Mouse (Mus musculus) limb, embryonic 15.5 days (tissue): ENCODE data around the gene Trim37. TPM values are rescaled to one million over a fixed set of nuclear protein-coding genes. Genes with fewer than 3 reads are reported as not detected.
A peak's percentile ranks its signal among the peaks of the same experiment; 100 is the strongest.

ENCODE experiments used
- ATAC-seq: fragments of 200-750 bp; cut with Nextera tagmentation; 2 replicates; pipeline ENCODE4 v1.8.0; 2017; ENCODE audit warnings: low read depth, moderate TSS enrichment; ENCODE audit not compliant: insufficient number of reproducible peaks, low FRiP score, low TSS enrichment
- H3K27ac ChIP-seq: fragments of 300-500 bp; sonication (generic); 2 replicates; pipeline ENCODE4 v1.5.1; 2015; ENCODE audit warnings: moderate library complexity, mild to moderate bottlenecking, inconsistent platforms
- H3K27me3 ChIP-seq: fragments of 300-500 bp; sonication (generic); 2 replicates; pipeline ENCODE4 v1.6.1; 2015; ENCODE audit warnings: inconsistent platforms
- H3K36me3 ChIP-seq: fragments of 300-500 bp; sonication (generic); 2 replicates; pipeline ENCODE4 v1.6.1; 2015; ENCODE audit warnings: inconsistent platforms
- H3K4me1 ChIP-seq: fragments of 300-500 bp; sonication (generic); 2 replicates; pipeline ENCODE4 v1.6.1; 2015; ENCODE audit warnings: inconsistent platforms
- H3K4me2 ChIP-seq: fragments of 300-500 bp; sonication (generic); 2 replicates; pipeline ENCODE4 v1.6.1; 2015; ENCODE audit warnings: mild to moderate bottlenecking, inconsistent platforms
- H3K4me3 ChIP-seq: fragments of 300-500 bp; sonication (generic); 2 replicates; pipeline ENCODE4 v1.5.1; 2015; ENCODE audit warnings: mild to moderate bottlenecking, inconsistent platforms
- H3K9ac ChIP-seq: fragments of 300-500 bp; sonication (generic); 2 replicates; pipeline ENCODE4 v1.6.1; 2015; ENCODE audit warnings: inconsistent platforms
- H3K9me3 ChIP-seq: fragments of 300-500 bp; sonication (generic); 2 replicates; pipeline ENCODE4 v1.6.1; 2016; ENCODE audit warnings: inconsistent platforms
- WGBS: fragments of 180-500 bp; shearing (Covaris S2); methylation state at CpG from one replicate; pipeline ENCODE4 v1.1.7; 2015; 5-methylcytosine and 5-hydroxymethylcytosine counted together
- polyA plus RNA-seq: library from polyadenylated mRNA; unstranded; fragments of >200 nt; fragmentation: Nextera tagmentation; extraction: Ambion mirVana; gene quantifications from 2 replicates; pipeline ENCODE4 v1.2.1, GENCODE M21; 2015

Trim37 gene
- polyA plus RNA-seq, 1 experiment from 2014 or later = 23.7 TPM

DNA sequence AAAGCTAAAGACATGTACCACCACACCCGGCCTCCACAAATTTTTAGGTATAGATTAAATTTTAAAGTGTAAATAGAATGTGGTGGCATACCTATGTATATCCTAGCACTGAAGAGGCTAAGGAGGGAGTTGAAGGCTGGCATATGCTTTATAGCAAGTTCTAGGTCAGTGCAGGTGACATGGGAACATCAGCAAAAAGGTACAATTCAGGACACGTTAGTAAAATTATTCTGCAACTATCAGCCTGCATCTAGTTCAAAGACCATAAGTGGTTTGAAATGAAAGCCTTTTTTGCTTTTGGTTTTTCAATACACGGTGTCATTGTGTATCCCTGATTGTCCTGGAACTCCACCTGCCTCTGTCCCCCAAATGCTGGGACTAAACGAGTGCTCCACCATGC is 1.3 kb upstream of the Trim37 start:
- 0 out of 2 replicates have a peak, but pooled peaks cover 14% of the 10 kb centered on the region for H3K4me1 ChIP-seq
- H3K4me3 ChIP-seq = no peak overlapping the region
- H3K36me3 ChIP-seq = peaks cover 30% of the 10 kb centered on the region
- H3K9ac ChIP-seq = no peak overlapping the region
- no peaks in the 10 kb centered on the region for H3K27me3 ChIP-seq
- H3K27ac ChIP-seq = no peak overlapping the region
- 50% methylated on average over 4 of the region's 4 CpGs for WGBS
- H3K9me3 ChIP-seq = no peaks in the 10 kb centered on the region
- no peak for ATAC-seq
- 0 out of 2 replicates have a peak overlapping the region, but pooled peaks have one; percentile 86 for H3K4me2 ChIP-seq

DNA sequence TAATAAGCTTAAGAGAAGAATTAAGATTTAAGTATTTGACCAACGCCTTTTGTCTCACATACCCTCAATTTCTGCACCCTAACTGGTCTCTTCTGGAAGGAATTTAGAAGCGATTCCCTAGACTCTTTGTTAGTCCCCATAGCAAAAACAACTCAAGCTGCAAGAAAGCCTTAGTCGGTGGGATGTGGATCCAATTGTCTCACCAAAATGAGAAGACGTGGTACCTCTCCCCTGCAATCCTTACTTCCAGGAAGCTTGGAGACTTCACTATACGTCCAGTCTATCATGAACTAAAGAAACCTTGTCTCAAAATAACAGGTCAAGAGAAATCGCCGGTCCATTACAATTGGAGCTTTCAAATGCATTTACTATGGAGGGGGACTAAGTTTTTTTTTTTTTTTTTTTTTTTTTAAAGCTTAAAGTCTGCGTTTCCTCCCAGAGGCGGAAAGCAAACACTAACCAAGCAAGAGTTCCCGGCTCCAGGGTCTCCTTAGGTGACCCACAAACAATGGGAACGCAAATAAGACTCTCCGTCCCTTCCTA is 525 bp upstream of the Trim37 start:
- Histone ChIP-seq H3K36me3 (peaks cover 23% of the 10 kb centered on the region), H3K9ac (peak overlapping the region; percentile 23; the same call in 1 of the 2 replicates), H3K4me3 (peak overlapping the region; percentile 89), H3K9me3 (no peaks in the 10 kb centered on the region), H3K4me2 (peak overlapping the region; percentile 86), H3K27ac (peak overlapping the region; percentile 81), H3K4me1 (0 out of 2 replicates have a peak, but pooled peaks cover 14% of the 10 kb centered on the region), H3K27me3 (no peaks in the 10 kb centered on the region)
- under 1% methylated on average over 12 of the region's 12 CpGs for WGBS
- no peak for ATAC-seq

DNA sequence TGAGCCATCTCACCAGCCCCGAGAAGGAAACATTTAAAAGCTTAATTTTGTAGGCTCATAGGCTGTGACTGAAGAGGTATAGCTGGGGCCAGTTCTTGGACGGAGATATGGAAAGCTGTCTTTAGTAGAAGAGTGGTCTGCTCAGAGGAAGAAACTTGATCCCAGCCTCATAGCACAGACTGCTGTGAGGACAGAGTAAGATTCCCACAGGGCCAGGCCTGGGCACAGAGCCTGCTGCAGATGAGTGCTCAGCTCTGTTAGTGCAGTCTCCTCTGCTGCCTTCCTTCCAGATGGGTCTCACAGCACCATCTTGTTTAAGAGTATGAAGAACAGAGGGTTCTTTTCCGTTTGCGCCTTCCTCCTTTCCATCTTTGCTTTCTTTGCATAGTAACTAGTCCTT is 9.4 kb downstream of the Trim37 start:
- no peak overlapping the region for H3K9ac ChIP-seq
- no peak overlapping the region for H3K4me2 ChIP-seq
- no peak overlapping the region for H3K4me3 ChIP-seq
- 0 out of 2 replicates have a peak, but pooled peaks have one; percentile 14 for ATAC-seq
- no peak overlapping the region for H3K27ac ChIP-seq
- H3K4me1 ChIP-seq = no peaks in the 10 kb centered on the region
- WGBS = 76% methylated on average over 4 of the region's 4 CpGs
- no peaks in the 10 kb centered on the region for H3K27me3 ChIP-seq
- no peaks in the 10 kb centered on the region for H3K36me3 ChIP-seq
- no peaks in the 10 kb centered on the region for H3K9me3 ChIP-seq

DNA sequence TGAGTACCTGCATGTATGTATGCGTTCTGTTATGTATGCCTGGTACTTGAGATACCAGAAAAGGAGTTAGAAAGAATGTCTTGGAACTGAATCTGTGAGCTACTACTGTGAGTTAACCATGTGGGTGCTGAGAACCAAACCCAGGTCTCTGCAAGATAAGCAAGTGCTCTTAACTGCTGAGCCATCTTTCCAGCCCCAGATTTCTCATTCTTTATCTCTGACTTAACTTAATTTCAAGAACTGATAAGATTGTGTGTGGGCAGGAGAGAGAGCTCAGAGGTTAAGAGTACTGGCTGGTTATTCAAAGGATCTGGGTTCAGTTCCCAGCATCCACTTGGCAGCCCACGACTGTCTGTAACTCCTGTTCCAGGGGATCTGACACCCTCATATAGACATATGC is 31.1 kb downstream of the Trim37 start:
- Histone ChIP-seq H3K9me3 (no peaks in the 10 kb centered on the region), H3K9ac (no peak overlapping the region), H3K27me3 (no peaks in the 10 kb centered on the region), H3K4me1 (no peaks in the 10 kb centered on the region), H3K27ac (no peak overlapping the region), H3K36me3 (peaks cover 8% of the 10 kb centered on the region; the same call in 1 of the 2 replicates), H3K4me2 (no peak overlapping the region), H3K4me3 (no peak overlapping the region)
- no peak for ATAC-seq
- 85% methylated on average over 2 of the region's 2 CpGs for WGBS

DNA sequence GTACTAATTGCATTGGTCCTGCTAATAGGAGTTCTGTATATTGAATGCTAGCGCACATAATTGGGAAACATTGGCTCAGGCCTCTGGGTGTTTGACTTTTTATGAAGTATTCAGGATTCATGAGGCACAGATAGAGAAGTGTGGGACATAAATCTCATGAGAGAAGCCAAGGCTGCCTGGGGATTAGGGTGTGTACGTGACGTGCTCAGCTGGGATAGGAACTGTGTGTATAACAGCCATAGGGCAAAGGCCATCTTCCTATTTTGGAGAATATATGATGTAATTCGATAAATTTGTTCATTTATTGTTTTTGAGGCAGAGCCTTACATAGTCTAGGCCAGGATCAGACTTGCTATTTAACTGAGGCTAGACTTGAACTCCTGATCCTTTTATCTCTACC is 35.8 kb downstream of the Trim37 start:
- H3K27me3 ChIP-seq = no peaks in the 10 kb centered on the region
- no peak overlapping the region for H3K4me2 ChIP-seq
- no peaks in the 10 kb centered on the region for H3K4me1 ChIP-seq
- ATAC-seq = no peak
- H3K4me3 ChIP-seq = no peak overlapping the region
- peaks cover 25% of the 10 kb centered on the region for H3K36me3 ChIP-seq
- WGBS = 84% methylated on average over 4 of the region's 4 CpGs
- H3K9me3 ChIP-seq = no peaks in the 10 kb centered on the region
- no peak overlapping the region for H3K27ac ChIP-seq
- H3K9ac ChIP-seq = no peak overlapping the region

DNA sequence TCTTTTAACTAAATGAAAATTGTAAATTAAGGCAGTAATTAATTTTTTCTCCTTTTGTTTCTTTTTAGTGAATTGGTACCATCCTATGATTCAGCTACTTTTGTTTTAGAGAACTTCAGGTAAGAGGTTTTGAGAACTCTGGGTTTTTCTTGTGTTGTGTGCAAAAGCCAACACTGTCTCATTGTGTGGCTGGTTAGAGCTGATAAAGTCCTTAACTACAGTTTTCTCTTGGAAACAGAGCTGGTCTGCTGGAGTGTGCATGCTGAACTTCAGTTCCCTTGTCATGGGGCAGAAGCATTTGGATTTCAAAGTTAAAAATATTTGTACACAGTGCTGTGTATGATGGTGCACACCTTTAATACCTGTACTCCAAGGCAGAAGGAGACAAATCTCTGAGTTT is 36.9 kb downstream of the Trim37 start:
- H3K4me3 ChIP-seq = no peak overlapping the region
- no peak overlapping the region for H3K27ac ChIP-seq
- H3K4me1 ChIP-seq = no peaks in the 10 kb centered on the region
- H3K36me3 ChIP-seq = peaks cover 35% of the 10 kb centered on the region
- no peak overlapping the region for H3K4me2 ChIP-seq
- no peak overlapping the region for H3K9ac ChIP-seq
- ATAC-seq = no peak
- no peaks in the 10 kb centered on the region for H3K27me3 ChIP-seq
- no peaks in the 10 kb centered on the region for H3K9me3 ChIP-seq

DNA sequence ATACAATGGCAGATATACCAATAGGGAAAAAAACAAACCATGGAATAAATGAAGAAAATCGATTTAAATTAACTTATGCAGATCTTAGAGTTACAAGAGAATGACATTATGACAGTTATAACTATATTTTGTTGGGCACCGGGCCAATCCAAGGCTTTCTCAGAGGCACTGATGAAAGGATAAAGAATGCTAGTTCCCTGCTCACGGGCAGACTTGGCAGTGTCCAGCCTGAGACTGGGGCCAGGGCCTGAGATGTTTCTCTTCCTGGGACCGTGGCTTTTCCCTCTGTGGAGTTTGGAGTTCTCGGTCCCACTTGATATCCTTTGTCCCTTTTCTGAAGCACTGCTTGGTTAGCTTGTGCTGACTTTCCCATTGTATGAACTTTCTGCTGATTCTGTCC is 46.7 kb downstream of the Trim37 start:
- no peak overlapping the region for H3K4me2 ChIP-seq
- no peak for ATAC-seq
- H3K9ac ChIP-seq = no peak overlapping the region
- no peaks in the 10 kb centered on the region for H3K4me1 ChIP-seq
- no peaks in the 10 kb centered on the region for H3K9me3 ChIP-seq
- no peaks in the 10 kb centered on the region for H3K27me3 ChIP-seq
- no peak overlapping the region for H3K4me3 ChIP-seq
- 87% methylated on average over 5 of the region's 5 CpGs for WGBS
- H3K27ac ChIP-seq = no peak overlapping the region
- peaks cover 19% of the 10 kb centered on the region for H3K36me3 ChIP-seq

DNA sequence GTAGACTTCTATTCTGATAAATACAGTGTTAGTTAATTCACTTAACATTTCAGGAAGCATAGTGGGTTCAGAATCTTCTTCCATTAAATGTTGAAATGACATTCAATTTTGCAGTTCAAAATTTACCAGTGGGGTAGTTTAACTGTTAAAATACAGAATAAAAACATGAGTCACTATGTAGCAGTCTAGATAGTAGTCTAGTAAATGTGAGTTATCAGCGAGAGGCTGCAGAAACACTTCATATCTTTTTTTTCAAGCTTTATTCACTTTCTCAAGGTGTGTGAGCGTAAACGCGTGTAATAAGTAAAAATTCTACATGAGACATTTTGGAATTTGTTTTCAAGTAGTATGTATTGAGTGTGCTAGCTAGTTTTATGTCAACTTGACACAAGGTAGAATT is 48.2 kb downstream of the Trim37 start:
- Histone ChIP-seq H3K4me3 (no peak overlapping the region), H3K4me1 (no peaks in the 10 kb centered on the region), H3K27me3 (no peaks in the 10 kb centered on the region), H3K36me3 (peaks cover 15% of the 10 kb centered on the region), H3K9ac (no peak overlapping the region), H3K9me3 (no peaks in the 10 kb centered on the region), H3K4me2 (no peak overlapping the region), H3K27ac (no peak overlapping the region)
- ATAC-seq = no peak
- 96% methylated on average over 4 of the region's 4 CpGs for WGBS

DNA sequence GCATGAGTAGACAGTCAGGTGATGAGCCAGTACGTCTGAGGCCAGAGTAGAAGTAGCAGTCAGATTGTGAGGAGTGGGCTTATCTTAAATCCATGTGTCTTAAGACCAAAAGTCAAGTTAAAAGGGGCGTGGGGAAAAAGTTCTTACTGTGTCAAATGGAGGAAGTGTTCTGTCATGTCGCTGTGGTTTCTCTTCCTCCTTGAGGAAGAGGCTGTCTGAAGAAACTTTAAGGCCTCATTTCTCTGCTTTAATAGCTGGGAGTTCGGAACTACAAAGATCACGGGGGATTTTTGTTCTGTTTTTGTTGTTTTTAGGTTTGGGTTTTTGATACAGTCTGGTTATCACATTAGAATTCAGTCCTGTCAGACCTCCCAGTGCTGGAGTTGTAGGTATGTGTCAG is 85.4 kb downstream of the Trim37 start:
- no peak overlapping the region for H3K9ac ChIP-seq
- 77% methylated on average over 5 of the region's 5 CpGs for WGBS
- no peak overlapping the region for H3K4me3 ChIP-seq
- no peaks in the 10 kb centered on the region for H3K9me3 ChIP-seq
- 0 out of 2 replicates have a peak, but pooled peaks cover 3% of the 10 kb centered on the region for H3K36me3 ChIP-seq
- no peaks in the 10 kb centered on the region for H3K27me3 ChIP-seq
- no peak for ATAC-seq
- no peaks in the 10 kb centered on the region for H3K4me1 ChIP-seq
- H3K27ac ChIP-seq = no peak overlapping the region
- no peak overlapping the region for H3K4me2 ChIP-seq

DNA sequence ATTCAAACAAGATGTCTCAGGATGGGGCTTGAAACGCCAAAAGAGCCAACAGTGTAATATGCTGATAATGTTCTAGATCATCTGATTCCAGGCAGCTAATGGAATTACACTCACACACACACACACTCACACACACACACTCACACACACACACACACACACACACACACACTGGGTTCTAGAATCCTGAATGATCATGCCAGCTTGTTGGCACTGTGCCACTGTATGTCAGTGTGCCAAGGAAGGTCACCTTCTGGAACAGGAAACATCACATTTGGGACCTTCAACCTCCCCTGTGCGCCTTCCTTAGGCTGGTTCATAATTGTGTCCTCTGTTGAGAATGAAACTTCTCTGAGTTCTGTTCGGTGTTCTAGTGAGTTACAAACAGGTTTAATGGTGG is 95.8 kb downstream of the Trim37 start:
- H3K4me2 ChIP-seq = no peak overlapping the region
- ATAC-seq = no peak
- no peak overlapping the region for H3K9ac ChIP-seq
- peaks cover 19% of the 10 kb centered on the region for H3K36me3 ChIP-seq
- no peak overlapping the region for H3K27ac ChIP-seq
- H3K9me3 ChIP-seq = no peaks in the 10 kb centered on the region
- H3K27me3 ChIP-seq = no peaks in the 10 kb centered on the region
- H3K4me1 ChIP-seq = no peaks in the 10 kb centered on the region
- 89% methylated on average over 3 of the region's 3 CpGs for WGBS
- no peak overlapping the region for H3K4me3 ChIP-seq

DNA sequence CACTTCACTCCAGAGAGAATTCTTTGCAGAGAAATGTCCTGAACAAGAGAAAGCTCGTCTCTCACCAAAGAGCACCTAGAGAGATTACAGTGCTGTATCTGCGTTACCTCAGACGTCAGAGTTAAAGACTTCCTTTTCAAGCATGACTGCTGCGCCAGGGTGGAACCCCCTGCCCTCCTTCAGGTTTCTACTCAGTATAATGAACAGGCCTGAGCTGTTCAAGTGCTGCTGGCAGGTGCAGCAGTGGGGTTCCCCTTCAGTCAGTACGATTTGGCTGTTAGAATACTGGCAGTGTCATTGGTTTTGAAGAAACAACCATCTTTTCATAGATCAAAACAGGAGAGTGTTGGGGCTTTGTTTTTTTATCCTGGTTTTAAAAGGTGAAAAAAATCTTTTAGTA is 100.2 kb downstream of the Trim37 start:
- Histone ChIP-seq H3K36me3 (peaks cover 5% of the 10 kb centered on the region), H3K9me3 (no peaks in the 10 kb centered on the region), H3K9ac (no peak overlapping the region), H3K27me3 (no peaks in the 10 kb centered on the region), H3K4me3 (no peak overlapping the region), H3K4me2 (no peak overlapping the region), H3K4me1 (no peaks in the 10 kb centered on the region), H3K27ac (no peak overlapping the region)
- ATAC-seq = no peak
- 75% methylated on average over 5 of the region's 5 CpGs for WGBS

DNA sequence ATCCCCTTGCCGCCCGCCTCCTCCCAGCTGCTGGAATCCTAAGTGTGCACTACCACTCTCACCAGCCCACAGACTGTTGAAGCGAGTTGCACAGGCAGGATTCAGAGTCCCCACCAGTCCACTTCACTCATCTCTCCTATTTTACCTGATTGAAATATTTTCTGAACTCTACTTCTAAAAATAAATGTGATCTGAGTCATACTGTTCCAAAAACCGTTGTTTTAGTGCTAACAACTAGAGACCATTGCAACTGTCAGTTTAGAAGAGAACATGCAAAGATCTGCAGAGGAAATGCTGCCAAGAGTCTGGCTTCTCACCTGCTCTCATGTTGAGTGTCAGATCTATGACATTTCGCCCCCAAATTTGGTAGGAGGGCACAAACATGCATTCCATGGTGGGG is 106.5 kb downstream of the Trim37 start:
- Histone ChIP-seq H3K36me3 (peaks cover 5% of the 10 kb centered on the region; the same call in 1 of the 2 replicates), H3K9me3 (no peaks in the 10 kb centered on the region)
- 89% methylated on average over 5 of the region's 5 CpGs for WGBS

More for the DNA sequence above, 106.5 kb downstream of the Trim37 start:
- Histone ChIP-seq H3K27ac (no peak overlapping the region), H3K4me3 (no peak overlapping the region), H3K27me3 (no peaks in the 10 kb centered on the region), H3K4me1 (no peaks in the 10 kb centered on the region), H3K4me2 (no peak overlapping the region), H3K9ac (no peak overlapping the region)
- no peak for ATAC-seq
